Mouse (Mus musculus) ovary, postnatal 14 days (tissue): Measurements from ENCODE around the gene Prpf4.
A peak's percentile ranks its signal among the peaks of the same experiment; 100 is the strongest.

Experiments
- DNase-seq: peaks from one replicate; pipeline ENCODE4 v3.0.0; 2022; ENCODE audit warnings: low spot score

The Prpf4 gene

DNA sequence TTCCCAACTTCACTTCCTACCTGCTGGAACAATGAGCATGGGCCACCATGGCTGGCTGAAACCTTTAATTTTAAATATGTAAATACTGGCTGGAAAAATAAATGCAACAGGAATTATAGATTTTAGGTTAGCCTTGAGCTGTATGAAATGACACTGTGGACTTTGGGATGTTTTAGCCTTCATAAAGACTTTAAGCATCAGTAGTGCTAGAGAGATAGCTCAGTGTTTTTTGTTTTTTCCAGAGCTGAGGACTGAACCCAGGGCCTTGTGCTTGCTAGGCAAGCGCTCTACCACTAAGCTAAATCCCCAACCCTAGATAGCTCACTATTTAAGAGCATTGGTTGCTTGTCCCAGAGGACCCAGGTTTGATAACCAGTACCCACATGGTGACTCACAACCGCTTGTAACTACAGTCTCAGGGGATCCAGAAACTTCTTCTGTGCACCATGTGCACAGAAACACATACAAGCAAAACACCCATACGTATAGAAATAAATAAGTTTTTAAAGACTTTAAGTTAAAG lies 28.7 kb downstream of the Prpf4 start:
- no peak for DNase-seq

GRCm38 (mm10) chr4:62437871-62438270 lies 29.3 kb downstream of the Prpf4 start:
- DNase-seq = no peak

- DNase-seq = no peak
These were observed 31.2 kb downstream of the Prpf4 start for GRCm38 (mm10) chr4:62439793-62440192.

GRCm38 (mm10) chr4:62440544-62440943 lies 31.9 kb downstream of the Prpf4 start:
- no peak for DNase-seq

DNA sequence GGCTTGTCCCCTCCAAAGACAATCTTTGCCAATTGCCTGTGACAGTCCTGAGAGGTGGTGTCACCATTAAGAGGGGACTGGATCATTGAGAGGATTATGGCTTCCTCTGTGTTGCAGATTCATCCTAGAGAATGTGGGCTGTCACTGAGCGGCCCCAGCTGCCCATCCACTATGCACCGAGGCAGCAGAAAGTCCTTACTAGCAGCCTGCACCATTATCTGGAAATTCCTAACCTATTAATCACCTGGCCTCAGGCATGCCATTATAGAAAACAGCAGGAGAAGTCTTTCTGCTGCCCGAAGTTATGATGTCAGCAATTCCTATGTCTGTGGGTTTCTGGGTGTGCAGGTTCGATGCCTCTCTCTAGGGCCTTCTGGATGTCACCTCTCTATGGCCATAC lies 32.4 kb downstream of the Prpf4 start:
- DNase-seq = no peak

DNA sequence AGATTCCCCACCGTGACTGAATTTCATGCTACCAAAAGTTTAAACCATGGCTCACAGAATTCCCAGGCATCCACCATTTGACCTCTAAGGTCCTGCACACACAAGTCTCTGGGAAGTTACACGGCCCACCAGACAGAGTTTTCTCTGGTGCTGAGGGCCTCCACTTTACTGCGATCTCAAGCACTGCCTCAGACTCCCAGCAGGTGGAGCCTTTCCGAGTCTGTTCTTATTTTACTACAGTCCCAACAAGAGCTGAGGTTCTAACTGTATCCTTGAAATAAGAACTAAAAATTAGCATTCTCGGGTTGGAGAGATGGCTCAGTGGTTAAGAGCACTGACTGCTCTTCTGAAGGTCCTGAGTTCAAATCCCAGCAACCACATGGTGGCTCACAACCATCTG lies 46.4 kb downstream of the Prpf4 start:
- DNase-seq = peak; percentile 21

GRCm38 (mm10) chr4:62459081-62459480 lies 50.5 kb downstream of the Prpf4 start:
- DNase-seq = no peak

DNA sequence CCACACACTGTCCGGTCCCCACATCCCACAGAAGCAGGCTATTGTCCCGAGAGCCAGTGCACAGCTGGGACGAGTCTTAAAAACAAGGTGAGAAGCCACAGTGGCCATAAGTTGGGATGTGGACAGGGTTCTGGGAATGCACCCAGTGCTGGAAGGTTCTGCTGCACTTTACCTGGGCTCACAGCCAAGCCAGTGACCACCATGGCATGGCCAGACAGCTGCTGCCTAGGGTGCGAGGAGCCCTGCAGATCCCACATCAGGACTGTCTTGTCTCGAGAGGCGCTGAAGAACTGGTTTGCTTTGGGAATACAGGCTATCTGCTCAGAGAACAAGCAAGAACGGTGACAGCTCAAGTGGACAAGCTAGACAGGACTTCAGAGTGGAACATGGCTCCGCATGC lies 51.8 kb downstream of the Prpf4 start:
- DNase-seq = no peak

- no peak for DNase-seq
These were observed 54.5 kb downstream of the Prpf4 start for GRCm38 (mm10) chr4:62463124-62463523.

DNA sequence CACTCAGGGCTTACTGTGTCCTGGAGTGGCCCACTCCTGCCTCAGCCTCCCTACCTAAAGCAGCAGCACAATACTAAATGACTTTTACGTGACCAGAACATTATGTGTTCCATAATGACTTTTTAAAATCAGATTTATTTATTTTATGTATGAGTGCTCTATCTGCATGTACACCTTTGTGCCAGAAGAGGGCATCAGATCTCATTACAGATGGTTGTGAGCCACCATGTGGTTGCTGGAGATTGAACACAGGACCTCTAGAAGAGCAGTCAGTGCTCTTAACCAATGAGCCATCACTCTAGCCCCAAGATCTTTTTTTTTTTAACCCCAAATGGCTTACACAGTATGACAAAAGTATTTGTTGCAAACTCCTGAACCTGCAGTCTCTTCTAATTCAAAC lies 59.6 kb downstream of the Prpf4 start:
- no peak for DNase-seq

- DNase-seq = peak; percentile 86
These were observed 62.0 kb downstream of the Prpf4 start, which contains the start of gene Wdr31 for GRCm38 (mm10) chr4:62470598-62471051. Gene Wdr31, minus strand, starts transcription at chr4:62470896.

GRCm38 (mm10) chr4:62472071-62472470 lies 63.5 kb downstream of the Prpf4 start:
- no peak for DNase-seq

DNA sequence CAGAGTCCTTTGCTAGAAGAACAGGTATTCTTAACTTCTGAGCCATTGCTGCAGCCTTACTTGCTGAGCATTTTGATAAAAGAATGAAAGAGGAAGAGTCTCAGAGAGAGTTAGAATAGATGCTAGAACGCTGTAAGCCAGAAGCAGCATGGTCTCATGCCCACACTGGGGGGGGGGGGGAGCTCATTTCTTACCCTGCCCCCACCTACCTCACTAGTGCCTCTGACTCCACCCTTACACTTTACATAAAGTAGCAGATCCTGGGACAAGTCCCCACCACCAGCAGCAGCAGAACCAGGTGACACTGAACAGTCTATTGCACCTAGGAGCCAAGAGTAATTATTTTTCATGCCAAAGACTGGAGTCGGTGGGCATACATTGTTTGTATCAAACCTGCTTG lies 66.5 kb downstream of the Prpf4 start:
- no peak for DNase-seq

DNA sequence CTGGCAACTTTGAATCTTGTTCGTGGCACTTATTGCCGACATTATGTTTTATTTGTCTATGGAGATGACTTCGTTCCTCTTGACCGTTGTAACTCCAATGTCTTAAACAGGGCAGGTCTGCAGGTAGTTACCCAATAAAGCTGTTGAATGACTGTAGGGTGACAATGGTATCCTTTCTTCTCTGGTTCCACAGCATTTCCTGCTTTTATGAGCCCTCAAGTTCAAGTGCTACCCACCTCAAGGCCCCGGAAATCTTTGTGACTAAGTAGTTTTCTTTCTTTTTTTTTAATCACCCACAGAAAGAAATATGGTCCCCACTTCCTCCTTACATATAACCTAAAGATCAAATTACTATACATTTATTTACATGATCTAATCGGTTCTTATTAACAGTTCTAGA lies 67.2 kb downstream of the Prpf4 start:
- no peak for DNase-seq
